Mouse (Mus musculus): ENCODE measurements around the gene Ncmap.
A peak's percentile ranks its signal among the peaks of the same experiment; 100 is the strongest.

Ncmap gene

DNA sequence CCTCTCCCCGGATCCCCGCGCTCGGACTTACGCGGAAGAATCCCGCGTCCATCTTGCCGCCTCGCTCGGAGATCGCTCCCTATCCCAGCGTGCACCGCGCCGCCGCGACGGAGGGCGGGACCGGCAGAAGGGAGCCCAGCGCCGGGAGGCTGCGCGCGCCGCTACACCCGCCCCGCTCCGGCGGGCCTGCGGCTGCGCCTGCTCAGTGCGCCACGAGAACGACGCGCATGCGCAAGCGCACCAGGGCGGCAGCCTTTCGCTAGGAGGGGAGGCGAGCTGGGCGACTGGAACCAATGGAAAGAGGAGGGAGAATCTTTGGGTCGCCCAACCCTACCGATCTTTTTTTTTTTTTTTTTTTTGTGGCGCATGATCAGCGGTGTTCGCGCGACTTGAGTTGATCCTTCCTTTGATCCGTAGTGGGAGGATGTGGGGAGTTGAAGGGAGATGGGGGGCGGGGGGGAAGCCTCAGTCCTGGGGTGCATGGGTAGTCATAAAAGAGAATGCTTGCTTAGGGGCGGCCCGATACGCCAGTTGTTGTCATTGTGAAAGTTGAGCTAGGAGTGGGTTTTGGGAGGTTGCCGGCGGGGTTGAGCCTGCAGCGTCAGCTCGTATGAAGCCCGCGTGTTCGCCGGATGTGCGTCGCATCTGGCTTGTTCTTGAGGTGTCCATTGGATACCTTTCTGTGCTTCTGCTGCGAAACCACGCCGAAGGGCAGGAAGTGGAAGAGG is 44.8 kb downstream of the Ncmap start, which contains the start of gene Srrm1:
Gene Srrm1 (minus strand): TSS at position 256 of the 728 bp plus-strand sequence.
- DNase-seq (ENCODE audit: low spot score in 2 of 2): peak; percentile 91 to 97

DNA sequence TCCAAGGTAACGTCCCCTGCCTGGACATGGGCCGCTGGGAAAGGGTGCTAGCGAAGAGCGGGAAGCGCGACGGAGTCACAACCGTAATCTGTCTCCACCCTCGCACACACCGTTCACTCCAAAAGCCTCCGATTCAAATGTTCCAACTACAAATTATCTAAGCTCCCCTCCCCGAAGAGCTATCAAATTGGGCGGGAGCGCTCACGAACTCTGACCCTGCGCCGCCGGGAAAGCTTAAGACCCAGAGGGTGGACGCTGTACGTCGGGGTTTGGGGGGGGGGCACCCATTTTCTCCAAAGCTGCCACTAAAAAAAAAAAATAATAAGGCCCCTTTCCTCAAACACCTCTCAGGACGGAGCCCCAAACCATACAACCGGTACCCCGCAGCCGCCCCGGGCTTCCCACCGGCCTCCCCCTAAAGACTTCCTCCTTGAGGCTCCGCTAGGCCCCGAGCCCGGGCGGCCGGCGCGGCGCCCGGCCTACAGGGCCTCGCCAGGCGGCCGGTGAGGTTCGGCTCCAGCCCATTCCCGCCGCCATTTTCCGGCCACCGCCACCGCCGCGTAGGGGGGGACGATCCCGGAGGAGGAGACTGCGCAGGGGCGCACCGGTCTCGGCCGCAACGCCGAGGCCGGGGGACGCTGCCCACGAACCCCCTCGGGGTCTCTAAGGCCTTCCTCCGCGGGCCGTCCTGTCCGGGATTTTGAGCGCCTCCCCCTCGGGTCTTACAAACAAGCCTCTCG is 45.5 kb downstream of the Ncmap start:
- no peak for DNase-seq (ENCODE audit: low spot score in 2 of 2)

DNA sequence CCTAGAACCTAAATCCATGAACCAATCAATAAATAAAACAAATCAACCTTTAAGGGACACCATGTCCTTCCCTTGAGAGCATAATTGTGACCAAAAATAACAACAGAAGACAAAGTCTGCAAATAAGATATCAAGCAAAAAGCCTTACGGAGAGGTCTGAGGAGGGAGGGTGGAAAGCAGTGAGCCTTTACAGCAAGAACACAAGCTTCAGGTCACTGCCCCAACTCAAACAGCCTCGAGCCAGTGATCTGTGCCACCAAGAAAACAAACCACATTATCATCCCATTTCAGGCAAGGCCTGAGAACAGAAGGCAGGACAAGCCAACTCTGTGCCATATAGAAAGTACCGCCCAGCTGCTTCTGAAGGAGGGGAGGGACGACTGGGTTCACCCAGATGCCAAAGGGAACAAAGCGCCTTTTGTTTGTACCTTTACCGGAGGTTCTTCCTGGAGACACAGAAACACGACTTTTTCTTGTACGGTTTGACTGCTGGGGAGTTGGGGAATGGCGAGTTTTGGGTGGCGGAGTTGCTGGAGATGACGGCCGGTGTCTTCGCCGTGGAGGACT is 60.6 kb downstream of the Ncmap start:
- DNase-seq (ENCODE audit: low spot score in 2 of 2): no peak

DNA sequence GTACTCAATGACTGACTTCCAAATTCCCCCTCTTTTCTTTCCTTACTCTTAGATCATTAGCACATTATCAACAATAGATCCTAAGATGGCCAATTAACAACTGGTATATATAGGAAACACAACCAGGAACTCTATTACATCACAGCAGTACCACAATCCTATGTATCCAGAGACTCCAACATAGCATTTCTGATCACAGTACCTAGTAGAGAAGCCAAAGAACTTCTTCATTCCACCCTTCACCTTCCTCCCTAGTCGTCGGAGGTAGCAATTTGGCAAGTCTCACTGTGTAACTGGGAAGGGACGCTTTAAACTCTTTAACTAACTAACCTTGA is 62.0 kb downstream of the Ncmap start:
- DNase-seq (ENCODE audit: low spot score in 2 of 2): no peak

DNA sequence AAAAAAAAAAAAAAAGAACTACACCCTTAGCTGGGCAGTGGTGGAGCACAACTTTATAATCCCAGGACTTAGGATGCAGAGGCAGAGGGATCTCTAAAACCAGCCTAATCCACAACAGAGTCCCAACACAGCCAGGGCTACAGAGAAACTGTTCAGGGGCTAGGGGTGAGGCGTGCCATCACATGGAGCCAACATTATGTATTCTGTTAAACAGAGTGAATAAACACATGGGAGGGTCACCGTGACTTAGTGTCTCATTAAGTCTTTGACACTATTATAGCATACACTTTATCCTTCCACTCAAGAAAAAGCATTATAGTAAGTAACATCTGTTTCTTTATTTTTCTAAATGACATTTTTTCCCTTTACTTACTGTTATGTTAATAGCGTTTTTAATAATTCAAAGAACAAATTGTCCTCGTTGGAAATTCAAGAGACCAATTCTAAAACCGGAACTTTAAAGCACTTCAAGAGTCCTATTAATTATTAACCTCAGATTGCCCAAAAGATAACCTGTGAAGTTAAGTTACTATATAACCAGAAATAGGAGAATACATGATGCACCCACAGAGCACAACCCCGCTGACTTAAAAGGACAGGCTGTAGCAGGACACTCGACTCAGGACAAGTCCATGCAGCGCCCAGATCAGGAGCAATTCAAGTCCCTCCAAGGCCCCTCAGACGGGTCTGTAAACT is 62.6 kb downstream of the Ncmap start:
- no peak for DNase-seq (ENCODE audit: low spot score in 2 of 2)

DNA sequence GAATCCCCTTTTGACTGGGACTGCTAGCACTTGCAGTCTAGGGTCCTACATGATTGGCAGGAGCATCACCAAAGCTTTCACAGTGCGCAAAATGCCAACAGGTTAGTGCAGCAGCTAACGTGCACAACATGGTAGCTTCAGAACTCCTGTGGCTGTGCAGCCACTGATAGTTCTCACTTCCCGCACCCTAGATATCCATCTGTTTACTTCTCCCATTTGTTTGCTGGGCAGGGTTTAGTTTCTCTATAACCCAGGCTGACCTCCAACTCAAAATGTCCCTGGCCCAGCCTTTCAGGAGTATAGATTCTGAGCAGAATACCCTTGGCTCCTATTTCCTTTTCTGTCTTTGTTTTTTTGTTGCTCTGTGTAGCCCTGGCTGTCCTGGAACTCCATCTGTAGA is 71.6 kb downstream of the Ncmap start:
- no peak for DNase-seq (ENCODE audit: low spot score in 2 of 2)

DNA sequence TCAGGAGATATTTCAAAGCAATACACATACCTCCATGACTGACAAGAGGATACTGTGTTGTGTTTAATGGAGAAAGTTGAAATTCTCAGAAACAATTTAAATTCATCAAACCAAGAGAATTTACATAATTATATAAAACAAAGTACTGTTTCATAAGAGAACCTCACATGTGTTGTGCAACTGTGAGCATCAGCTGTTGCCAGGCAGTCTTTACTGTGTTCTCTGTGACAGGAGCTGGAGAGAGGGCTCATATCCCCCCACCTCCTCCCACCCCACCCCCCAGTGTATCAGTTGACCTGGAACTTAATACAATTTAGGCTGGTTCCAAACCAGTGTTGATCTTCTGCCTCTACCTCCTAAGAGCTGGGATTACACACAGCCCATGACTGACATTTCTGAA is 72.0 kb downstream of the Ncmap start:
- no peak for DNase-seq (ENCODE audit: low spot score in 2 of 2)

DNA sequence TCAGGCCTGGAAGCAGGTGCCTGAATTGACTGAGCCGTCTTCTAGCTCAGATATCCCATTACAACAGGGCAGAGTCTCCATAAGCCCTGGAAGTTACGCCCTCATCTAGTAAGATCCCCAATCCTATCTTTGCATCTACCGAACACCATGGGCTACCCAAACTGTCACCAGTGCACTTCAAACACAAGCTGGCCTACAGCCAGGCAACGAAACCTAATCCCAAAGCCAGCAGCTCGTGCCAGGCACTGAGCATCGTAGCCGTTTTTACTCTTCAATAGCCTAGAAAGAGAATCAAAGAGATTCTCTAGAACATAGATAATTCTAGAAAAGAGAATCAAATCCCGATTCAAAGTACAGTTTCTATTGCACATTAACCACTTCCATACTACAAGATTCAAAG is 75.0 kb downstream of the Ncmap start:
- DNase-seq (ENCODE audit: low spot score in 2 of 2): no peak
